Mouse (Mus musculus) intestine, postnatal 0 days (tissue): ENCODE results near the gene Bcl2l15. TPM values are rescaled to one million over a fixed set of nuclear protein-coding genes. Genes with fewer than 3 reads are reported as not detected.
"Not testable (repeated sequence)": the region's sequence is repeated elsewhere in the genome, so short reads cannot be mapped to it uniquely, and the experiment has no call there.

Experiments used
- ATAC-seq: fragments of 200-750 bp; cut with Nextera tagmentation; 2 replicates; pipeline ENCODE4 v1.8.0; 2017; ENCODE audit warnings: mild to moderate bottlenecking, moderate TSS enrichment, moderate library complexity
- H3K27ac ChIP-seq: fragments of 300-500 bp; sonication (generic); 2 replicates; pipeline ENCODE4 v1.5.1; 2014; ENCODE audit warnings: mild to moderate bottlenecking, low read depth, low read length, moderate library complexity
- H3K27me3 ChIP-seq: fragments of 300-500 bp; sonication (generic); replicated peaks from 2 replicates; pipeline ENCODE4 v1.6.1; 2014; ENCODE audit warnings: low read length, mixed read lengths; ENCODE audit not compliant: control insufficient read depth, insufficient read depth
- H3K36me3 ChIP-seq: fragments of 300-500 bp; sonication (generic); 2 replicates; pipeline ENCODE4 v1.6.1; 2014; ENCODE audit warnings: mild to moderate bottlenecking, moderate library complexity; ENCODE audit not compliant: control insufficient read depth, insufficient read depth
- H3K4me1 ChIP-seq: fragments of 300-500 bp; sonication (generic); replicated peaks from 2 replicates; pipeline ENCODE4 v1.6.1; 2014; ENCODE audit warnings: antibody characterized with exemption, low read length, mixed read lengths; ENCODE audit not compliant: control insufficient read depth, insufficient read depth
- H3K4me2 ChIP-seq: fragments of 300-500 bp; sonication (generic); replicated peaks from 2 replicates; pipeline ENCODE4 v1.6.1; 2014; ENCODE audit warnings: low read depth, mild to moderate bottlenecking, moderate library complexity
- H3K4me3 ChIP-seq: fragments of 300-500 bp; sonication (generic); 2 replicates; pipeline ENCODE4 v1.5.1; 2014; ENCODE audit warnings: low read depth, low read length
- H3K9ac ChIP-seq: fragments of 300-500 bp; sonication (generic); 2 replicates; pipeline ENCODE4 v1.6.1; 2014; ENCODE audit warnings: mild to moderate bottlenecking, low read depth, low read length
- H3K9me3 ChIP-seq: fragments of 300-500 bp; sonication (generic); 2 replicates; pipeline ENCODE4 v1.6.1; 2016; ENCODE audit warnings: mixed run types; ENCODE audit not compliant: control insufficient read depth
- CTCF ChIP-seq: sonication (generic); IDR thresholded peaks from 2 replicates; pipeline ENCODE4 v1.5.1; 2016; ENCODE audit warnings: low read depth, mild to moderate bottlenecking, control low read depth, antibody characterized with exemption, moderate library complexity
- WGBS: fragments of 180-500 bp; shearing (Covaris S2); extraction: QIAGEN DNeasy Blood & Tissue Kit; methylation state at CpG from one replicate; pipeline ENCODE4 v1.1.7; 2014; 5-methylcytosine and 5-hydroxymethylcytosine counted together
- polyA plus RNA-seq: library from polyadenylated mRNA; unstranded; fragments of >200 nt; fragmentation: Nextera tagmentation; extraction: Ambion mirVana; gene quantifications from 2 replicates; pipeline ENCODE4 v1.2.1, GENCODE M21; 2015

The Bcl2l15 gene
- polyA plus RNA-seq, 1 experiment from 2014 or later: 27.1 TPM

- H3K9ac ChIP-seq: no peak overlapping the region
- no peak overlapping the region for H3K27ac ChIP-seq
- 92% methylated on average over 6 of the region's 6 CpGs for WGBS
- no peak for TF ChIP-seq CTCF
- H3K4me1 ChIP-seq: no peaks in the 10 kb centered on the region
- H3K4me2 ChIP-seq: no peak overlapping the region
- H3K9me3 ChIP-seq: no peaks in the 10 kb centered on the region
- H3K4me3 ChIP-seq: no peak overlapping the region
- no peaks in the 10 kb centered on the region; the same call in 1 of the 2 replicates for H3K36me3 ChIP-seq
- ATAC-seq: no peak
- H3K27me3 ChIP-seq: no peaks in the 10 kb centered on the region
Observed at GRCm38 (mm10) chr3:103839711-103840110, 7.3 kb downstream of the Bcl2l15 start.

- H3K4me1 ChIP-seq, H3K4me2 ChIP-seq, H3K9ac ChIP-seq, H3K4me3 ChIP-seq, ATAC-seq, H3K27me3 ChIP-seq, H3K36me3 ChIP-seq, H3K9me3 ChIP-seq, H3K27ac ChIP-seq: not testable (repeated sequence)
- 80% methylated on average over 3 of the region's 3 CpGs for WGBS
Observed at GRCm38 (mm10) chr3:103840195-103840594, 7.8 kb downstream of the Bcl2l15 start.

DNA sequence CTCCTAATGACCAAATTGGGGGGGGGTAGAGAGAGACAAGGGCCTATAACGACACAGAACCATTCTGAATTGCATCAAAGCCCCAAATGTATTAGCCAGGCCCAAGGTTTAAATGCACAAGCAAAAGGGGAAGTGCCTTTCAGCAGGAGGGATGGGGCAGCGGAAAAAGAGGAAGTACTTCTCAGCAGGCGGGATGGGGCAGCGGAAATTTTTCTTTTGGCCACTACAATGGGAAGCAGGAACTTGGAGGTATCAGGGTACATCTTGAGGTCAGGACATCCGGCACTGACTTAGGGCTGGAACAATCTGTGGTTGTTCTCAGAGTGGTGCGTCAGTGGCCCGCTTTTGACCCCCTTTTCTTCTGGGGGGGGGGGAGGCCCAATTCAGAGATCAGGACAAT, 8.5 kb downstream of the Bcl2l15 start:
- H3K27me3 ChIP-seq, H3K9ac ChIP-seq, H3K4me2 ChIP-seq, H3K4me1 ChIP-seq, ATAC-seq, H3K9me3 ChIP-seq, H3K36me3 ChIP-seq, H3K27ac ChIP-seq, H3K4me3 ChIP-seq: not testable (repeated sequence)
- WGBS: 97% methylated on average over 7 of the region's 7 CpGs

- WGBS: 52% methylated on average over 9 of the region's 9 CpGs
Observed at GRCm38 (mm10) chr3:103850644-103851363, 18.4 kb downstream of the Bcl2l15 start.

GRCm38 (mm10) chr3:103851481-103851880, 19.1 kb downstream of the Bcl2l15 start:
- no peak for ATAC-seq
- Histone ChIP-seq H3K4me1 (0 out of 2 replicates have a peak, but pooled peaks cover 5% of the 10 kb centered on the region), H3K9me3 (no peaks in the 10 kb centered on the region), H3K4me3 (no peak overlapping the region), H3K9ac (no peak overlapping the region), H3K27ac (no peak overlapping the region), H3K27me3 (no peaks in the 10 kb centered on the region), H3K4me2 (no peak overlapping the region), H3K36me3 (no peaks in the 10 kb centered on the region)
- no peak for TF ChIP-seq CTCF
- WGBS: 87% methylated on average over 6 of the region's 6 CpGs

More at GRCm38 (mm10) chr3:103850644-103851363, 18.4 kb downstream of the Bcl2l15 start:
- TF ChIP-seq CTCF: no peak
- 0 out of 2 replicates have a peak, but pooled peaks cover 5% of the 10 kb centered on the region for H3K4me1 ChIP-seq
- no peak overlapping the region for H3K9ac ChIP-seq
- H3K9me3 ChIP-seq: no peaks in the 10 kb centered on the region
- ATAC-seq: peak; percentile 69
- H3K36me3 ChIP-seq: no peaks in the 10 kb centered on the region
- H3K4me2 ChIP-seq: peak overlapping the region; percentile 18; the same call in 1 of the 2 replicates
- H3K27ac ChIP-seq: no peak overlapping the region
- no peak overlapping the region for H3K4me3 ChIP-seq
- no peaks in the 10 kb centered on the region for H3K27me3 ChIP-seq

DNA sequence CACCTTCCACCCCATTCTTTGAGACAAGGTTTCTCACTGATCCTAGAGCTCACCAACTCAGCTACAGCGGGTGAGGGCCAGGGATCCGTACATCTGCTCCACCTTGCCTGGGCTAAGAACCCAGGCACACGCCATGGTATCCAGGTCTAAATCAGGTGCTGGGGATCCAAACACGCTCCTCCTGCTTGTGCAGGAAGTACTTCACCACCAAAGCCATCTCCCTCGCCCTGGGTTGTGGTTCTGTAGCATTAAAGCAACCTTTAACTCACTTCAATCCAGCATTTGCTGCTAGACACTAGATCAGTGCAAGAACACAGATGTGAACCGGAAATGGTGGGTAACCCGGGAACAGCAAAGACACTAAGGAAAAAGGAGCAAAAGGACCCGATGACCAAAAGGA, 19.5 kb downstream of the Bcl2l15 start:
- no peaks in the 10 kb centered on the region for H3K36me3 ChIP-seq
- no peaks in the 10 kb centered on the region for H3K27me3 ChIP-seq
- TF ChIP-seq CTCF: no peak
- H3K4me3 ChIP-seq: no peak overlapping the region
- H3K9me3 ChIP-seq: no peaks in the 10 kb centered on the region
- H3K9ac ChIP-seq: no peak overlapping the region
- no peak for ATAC-seq
- no peak overlapping the region for H3K4me2 ChIP-seq
- 87% methylated on average over 8 of the region's 8 CpGs for WGBS
- 0 out of 2 replicates have a peak, but pooled peaks cover 5% of the 10 kb centered on the region for H3K4me1 ChIP-seq
- no peak overlapping the region for H3K27ac ChIP-seq
